Mouse (Mus musculus): ENCODE data around the gene BC107364.

- TF ChIP-seq CTCF (IDR thresholded peaks at IDR 0.05; ENCODE audit: low read depth, low read length) (no peak), EP300 (IDR thresholded peaks at IDR 0.05; ENCODE audit: insufficient read depth, low read depth, low read length) (no peak)
Observed at GRCm38 (mm10) chr3:96495490-96496210, 43.5 kb upstream of the BC107364 start.
